Mouse (Mus musculus) frontal cortex, postnatal 10 days (tissue): ENCODE results near the gene Prrg2.
"Not testable (repeated sequence)": the region's sequence is repeated elsewhere in the genome, so short reads cannot be mapped to it uniquely, and the experiment has no call there.

Experiments
- DNase-seq, 2 experiments: peaks; one replicate each; pipeline ENCODE4 v3.0.0; 2022; ENCODE audit warnings: low spot score in 2 of 2, mixed read lengths in 1 of 2

Prrg2 gene

GRCm38 (mm10) chr7:45062239-45062835 is at the start of gene Prrg2, which contains the start of gene Nosip:
TSS of gene Prrg2 (minus strand) at chr7:45062677.
TSS of gene Nosip (plus strand) at chr7:45062429.
- DNase-seq = peak; percentile 91 to 92

DNA sequence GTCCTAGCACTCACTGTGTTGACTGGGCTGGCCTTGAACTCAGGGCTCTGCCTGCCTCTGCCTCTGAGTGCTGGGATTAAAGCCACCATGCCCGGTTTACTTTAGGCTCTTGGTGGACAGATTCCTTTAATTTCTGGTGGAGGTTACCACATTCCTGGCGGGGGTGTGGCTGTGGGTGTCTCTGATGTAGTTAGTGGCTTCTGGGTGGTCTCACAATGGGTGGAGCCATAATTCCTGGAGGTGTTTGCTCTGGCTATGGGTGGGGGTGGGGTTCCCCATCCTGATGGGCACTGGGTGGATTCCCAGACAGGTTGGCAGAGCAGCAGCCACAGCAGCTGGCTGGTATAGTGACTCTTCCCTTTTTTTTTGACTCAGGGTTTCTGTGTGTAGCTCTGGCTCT is 49.5 kb upstream of the Prrg2 start:
- DNase-seq = no peak

DNA sequence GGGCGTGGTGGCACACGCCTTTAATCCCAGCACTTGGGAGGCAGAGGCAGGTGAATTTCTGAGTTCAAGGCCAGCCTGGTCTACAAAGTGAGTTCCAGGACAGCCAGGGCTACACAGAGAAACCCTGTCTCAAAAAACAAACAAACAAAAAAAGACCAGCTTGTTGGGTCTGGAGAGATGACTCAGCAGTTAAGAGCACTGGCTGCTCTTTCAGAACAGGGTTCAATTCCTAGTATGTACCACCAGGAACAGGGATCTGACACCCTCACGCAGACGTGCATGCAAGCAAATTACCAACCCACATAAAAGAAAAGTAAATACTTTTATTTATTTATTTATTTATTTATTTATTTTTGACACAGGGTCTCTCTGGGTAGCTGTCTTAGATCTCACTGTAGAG is 47.6 kb upstream of the Prrg2 start:
- DNase-seq = not testable (repeated sequence)

DNA sequence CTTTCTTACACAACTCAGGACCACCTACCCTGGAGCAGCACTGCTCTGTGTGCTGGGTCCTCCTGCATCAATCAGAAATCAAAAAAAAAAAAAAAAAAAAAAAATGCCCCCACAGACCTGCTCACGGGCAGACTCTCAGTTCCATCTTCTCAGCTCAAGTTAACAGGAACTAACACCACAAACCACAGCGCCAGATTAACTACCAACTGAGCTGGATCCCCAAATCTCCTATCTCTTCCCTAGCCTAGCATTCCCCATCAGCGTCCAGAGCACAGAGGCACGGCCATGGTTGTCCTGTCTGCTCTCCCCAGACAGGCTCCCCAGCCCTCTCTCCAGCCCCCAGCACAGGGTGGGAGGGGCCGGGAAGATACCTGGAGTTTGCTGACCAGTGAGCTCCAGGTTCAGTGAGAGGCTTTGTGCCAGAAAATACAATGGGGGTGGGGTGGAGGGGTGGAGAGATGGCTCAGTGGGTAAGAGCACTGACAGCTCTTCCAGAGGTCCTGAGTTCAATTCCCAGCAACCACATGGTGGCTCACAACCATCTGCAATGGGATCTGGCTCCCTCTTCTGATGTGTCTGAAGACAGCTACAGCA is 44.7 kb upstream of the Prrg2 start:
- no peak for DNase-seq

DNA sequence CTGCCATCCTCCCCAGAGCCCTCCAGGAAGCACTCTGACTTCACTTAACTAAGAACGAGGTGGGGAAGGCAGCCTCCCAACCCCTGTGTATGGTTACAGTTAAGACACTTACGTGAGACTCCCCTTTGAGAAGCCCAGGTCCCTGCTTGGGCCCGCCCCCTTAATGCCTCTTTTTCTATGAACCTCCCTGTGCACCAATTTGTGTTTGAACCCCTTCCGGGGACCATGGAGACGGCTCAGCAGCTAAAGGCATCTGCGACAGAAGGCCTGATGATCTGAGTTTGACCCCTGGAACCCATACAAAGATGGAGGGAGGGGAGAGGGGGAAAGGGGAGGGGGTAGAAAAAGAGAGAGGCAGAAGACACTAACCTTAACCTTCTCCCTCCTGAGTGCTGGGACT is 44.0 kb upstream of the Prrg2 start:
- DNase-seq = no peak

- DNase-seq = no peak
These were observed 43.0 kb upstream of the Prrg2 start for GRCm38 (mm10) chr7:45105491-45105890.

DNA sequence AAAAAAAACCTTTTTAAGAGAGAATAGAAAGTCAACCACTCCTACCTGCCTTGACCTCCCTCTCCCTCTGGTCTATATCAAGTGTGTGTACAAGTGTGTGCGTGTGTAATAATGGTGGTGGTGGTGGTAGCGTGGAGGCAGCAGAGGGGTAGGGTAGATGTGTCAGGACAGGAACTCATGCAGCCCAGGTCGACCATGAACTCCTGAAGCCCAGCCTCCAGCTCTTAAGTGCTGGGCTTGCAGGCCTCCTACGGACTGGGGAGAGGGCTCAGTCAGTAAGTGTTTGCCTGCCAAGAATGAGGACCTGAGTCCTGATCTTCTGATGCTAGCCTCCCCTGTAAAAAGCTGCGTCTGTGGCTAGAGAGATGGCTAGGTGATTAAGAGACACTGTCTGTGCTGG is 42.5 kb upstream of the Prrg2 start:
- no peak for DNase-seq

GRCm38 (mm10) chr7:45103652-45104180 is 41.2 kb upstream of the Prrg2 start, which contains the start of gene Fcgrt:
TSS of gene Fcgrt (minus strand) at chr7:45103851.
- DNase-seq = peak; percentile 58 to 61

DNA sequence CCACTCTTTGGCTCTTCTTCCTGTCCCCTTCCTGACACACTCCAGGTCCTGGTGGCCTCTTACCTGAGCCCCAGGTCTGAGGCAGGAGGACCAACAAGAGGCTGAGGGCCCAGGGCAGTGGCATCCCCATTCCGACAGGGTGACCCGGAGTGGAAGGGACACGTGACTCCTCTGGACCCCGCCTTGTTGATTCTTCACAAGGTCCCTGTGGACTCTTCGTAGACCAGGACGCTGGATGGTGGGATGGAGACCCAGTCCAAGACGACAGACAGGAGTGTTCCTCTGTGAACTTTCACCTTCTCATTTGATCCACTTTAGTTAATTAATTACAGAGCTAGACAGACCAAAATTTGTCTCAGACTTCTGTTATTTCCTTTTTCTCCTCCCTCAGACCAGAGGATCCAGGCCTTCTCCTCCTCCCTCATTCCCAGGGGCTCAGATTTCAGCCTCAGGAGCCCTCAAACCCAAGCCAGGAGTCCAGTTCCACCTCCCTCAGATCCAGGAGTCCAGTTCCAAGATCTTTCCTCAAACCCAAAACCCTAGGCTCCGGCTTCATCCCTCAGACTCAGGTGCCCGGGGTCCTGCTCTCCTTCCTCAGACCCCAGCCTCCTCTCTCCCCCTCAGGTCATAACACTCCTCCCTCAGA is 40.6 kb upstream of the Prrg2 start:
- DNase-seq = no peak

- DNase-seq = no peak
These were observed 40.0 kb upstream of the Prrg2 start for GRCm38 (mm10) chr7:45102441-45102840.

DNA sequence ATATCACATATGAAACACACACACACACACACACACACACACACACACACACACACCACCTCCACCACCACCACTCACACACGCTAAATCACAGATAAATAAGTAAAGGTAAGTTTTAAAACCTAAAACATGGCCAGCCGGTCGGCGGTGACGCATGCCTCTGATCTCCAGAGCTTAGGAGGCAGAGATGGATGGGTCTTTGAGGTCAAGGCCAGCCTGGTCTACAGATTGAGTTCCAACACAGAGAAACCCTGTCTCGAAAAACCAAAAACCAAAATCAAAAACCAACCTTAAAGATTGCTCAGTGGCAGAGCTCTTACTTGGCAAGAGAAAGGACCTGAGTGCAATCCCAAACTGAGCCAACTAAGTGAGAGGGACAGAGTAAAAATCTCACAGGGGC is 37.6 kb upstream of the Prrg2 start:
- DNase-seq = no peak

- DNase-seq = no peak
These were observed 36.2 kb upstream of the Prrg2 start for GRCm38 (mm10) chr7:45098541-45099240.

DNA sequence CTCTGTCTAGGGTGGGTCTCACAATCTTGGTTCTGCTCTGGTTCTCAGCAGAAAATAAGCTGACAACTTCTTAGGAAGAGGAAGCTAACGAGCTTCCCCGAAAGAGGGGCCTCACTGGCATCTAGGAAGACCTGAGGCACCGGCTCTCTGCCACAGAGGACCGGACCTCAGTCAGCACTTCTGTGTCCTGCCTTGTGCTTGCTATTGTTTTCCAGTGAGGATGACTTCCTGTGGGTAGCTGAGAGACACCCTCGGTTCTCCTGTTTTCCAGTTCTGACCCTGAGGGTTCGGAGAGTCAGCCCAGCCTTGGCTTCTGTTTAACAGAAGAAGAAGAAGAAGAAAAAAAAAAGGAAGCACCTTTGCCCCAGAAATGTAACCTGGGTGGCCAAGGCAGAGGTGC is 35.0 kb upstream of the Prrg2 start:
- DNase-seq = no peak

DNA sequence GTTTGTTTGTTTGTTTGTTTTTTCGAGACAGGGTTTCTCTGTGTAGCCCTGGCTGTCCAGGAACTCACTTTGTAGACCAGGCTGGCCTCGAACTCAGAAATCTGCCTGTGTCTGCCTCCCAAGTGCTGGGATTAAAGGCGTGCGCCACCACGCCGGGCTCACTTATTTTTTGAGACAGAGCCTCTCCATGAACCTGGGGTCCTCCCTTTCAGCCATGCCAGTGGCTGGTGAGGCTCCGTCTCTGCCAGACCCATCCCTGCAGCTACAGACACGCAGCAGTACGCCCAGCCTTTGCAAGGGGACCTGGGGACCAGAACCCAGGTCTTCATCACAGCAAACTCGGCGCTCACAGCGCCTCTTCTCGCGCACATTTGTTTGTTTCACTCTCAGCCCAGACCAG is 33.5 kb upstream of the Prrg2 start:
- not testable (repeated sequence) for DNase-seq

- DNase-seq = no peak
These were observed 32.9 kb upstream of the Prrg2 start for GRCm38 (mm10) chr7:45095367-45095766.

- DNase-seq = no peak
These were observed 31.6 kb upstream of the Prrg2 start for GRCm38 (mm10) chr7:45094121-45094520.

GRCm38 (mm10) chr7:45093516-45093905 is 31.0 kb upstream of the Prrg2 start:
- DNase-seq = no peak

GRCm38 (mm10) chr7:45092828-45093515 is 30.5 kb upstream of the Prrg2 start:
- DNase-seq = no peak

DNA sequence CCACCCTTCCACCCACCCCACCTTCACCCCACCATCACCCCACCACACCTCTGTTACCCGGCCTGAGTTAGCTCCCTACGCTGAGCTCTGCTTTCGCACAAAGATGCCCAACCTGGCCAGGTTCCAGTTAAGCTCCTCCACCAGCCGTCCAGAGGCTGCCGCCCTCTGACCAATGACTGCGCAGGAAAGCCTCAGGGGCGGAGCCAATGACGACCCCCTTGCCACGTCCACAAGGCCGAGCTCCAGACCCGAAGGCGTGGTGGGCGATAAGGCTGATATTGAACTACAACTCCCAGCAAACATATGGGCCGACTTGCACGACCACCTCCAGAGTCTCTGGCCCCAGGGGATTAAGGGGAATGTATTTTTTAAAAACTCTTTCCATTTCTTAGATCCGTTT is 29.6 kb upstream of the Prrg2 start, which contains the start of gene Rcn3:
Gene Rcn3, minus strand, starts transcription at position 174 of the 400 bp plus-strand sequence.
- peak; percentile 66 to 70 for DNase-seq

DNA sequence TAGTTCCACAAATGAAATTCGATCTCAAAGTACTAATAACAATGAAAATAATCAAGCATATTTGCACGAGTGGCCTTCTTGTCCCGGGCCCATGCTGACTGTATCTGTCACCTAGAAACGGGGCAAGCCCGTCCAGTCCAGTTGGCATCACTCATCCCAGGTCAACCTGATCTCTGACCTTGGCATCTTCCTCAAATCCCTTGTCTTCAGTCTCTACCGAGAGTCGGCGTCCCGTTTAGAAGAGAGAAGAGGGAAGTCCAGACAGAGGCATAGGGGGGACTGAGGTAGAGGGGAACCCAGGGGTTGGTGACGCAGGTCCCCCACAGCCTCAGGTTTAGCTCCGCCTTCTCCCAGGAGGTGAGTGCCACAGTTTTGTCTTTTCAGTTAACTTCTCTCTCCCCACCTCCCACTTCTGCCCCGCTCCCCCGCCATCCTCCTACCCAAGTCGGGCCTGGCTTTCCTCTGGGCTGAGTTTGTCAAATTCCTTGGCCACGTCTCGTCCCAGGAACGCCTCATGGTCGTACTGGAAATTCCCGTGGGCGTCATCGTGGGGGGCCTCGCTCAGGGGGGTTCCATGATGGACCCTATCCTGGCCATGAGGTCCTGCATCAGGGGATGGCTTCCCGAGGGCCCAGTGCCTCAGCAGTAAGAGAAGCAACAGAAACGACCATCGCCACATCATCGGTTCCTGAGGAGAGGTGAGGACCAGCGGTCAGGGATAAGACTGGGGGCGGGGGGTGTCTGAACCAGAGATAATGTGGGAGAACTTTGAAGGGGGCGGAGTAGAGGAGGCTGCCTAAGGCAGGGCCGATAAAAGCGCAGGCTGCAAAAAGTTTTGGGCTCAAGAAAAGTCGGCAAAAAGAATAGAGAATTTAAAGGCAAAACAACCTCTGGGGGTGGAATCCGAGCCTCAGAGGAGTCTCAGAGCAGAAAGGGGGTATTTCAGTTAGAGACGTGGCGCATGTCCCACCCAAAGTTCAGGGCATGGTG is 28.8 kb upstream of the Prrg2 start:
- DNase-seq = no peak
